In genomic region chr12:111006339-111006738, GRCm38 (mm10) we compare ENCODE assay signal across 13 mouse cellular contexts. TPM values are rescaled to one million over a fixed set of nuclear protein-coding genes. Genes with fewer than 3 reads are reported as not detected.
DNase-seq lines count a peak whose midpoint lies in the region; ATAC-seq lines count a peak whose summit lies in the region.
"Had no signal": no experiment of that assay in that cellular context is flagged by ENCODE, and none has a peak within 500 bp of the region (broad histone marks: within the 10 kb centered on the region; RNA-seq: fewer than 3 reads in every experiment).

No protein-coding gene starts in this region.

- peaks cover 66% of the 10 kb centered on the region for H3K4me1 ChIP-seq in liver, embryonic 12.5 days
- peaks cover 33% of the 10 kb centered on the region for H3K4me1 ChIP-seq in liver, embryonic 11.5 days (replicated peaks; ENCODE audit: control insufficient read depth, insufficient read depth, low read length)
- H3K4me1 ChIP-seq in embryonic facial prominence, embryonic 14.5 days (ENCODE audit: control insufficient read depth, insufficient read depth, low read length) = peaks cover 21% of the 10 kb centered on the region
- peaks cover 65% of the 10 kb centered on the region for H3K4me1 ChIP-seq in liver, embryonic 15.5 days (replicated peaks)

- H3K4me2 ChIP-seq in liver, embryonic 12.5 days = no peak overlapping the region
- H3K4me2 ChIP-seq in liver, embryonic 11.5 days = no peak overlapping the region
- no peak overlapping the region for H3K4me2 ChIP-seq in embryonic facial prominence, embryonic 14.5 days (ENCODE audit: low read depth, low read length)
- no peak overlapping the region for H3K4me2 ChIP-seq in liver, embryonic 15.5 days

- no peak for ATAC-seq in liver, embryonic 12.5 days
- no peak for ATAC-seq in liver, embryonic 11.5 days (replicated peaks; ENCODE audit: low FRiP score)
- ATAC-seq in embryonic facial prominence, embryonic 14.5 days (ENCODE audit: low read depth) = peak; percentile 41; the same call in 1 of the 2 replicates
- ATAC-seq in liver, embryonic 15.5 days (ENCODE audit: insufficient read depth) = no peak
- no peak for ATAC-seq in activated CD4-positive, CD25-positive, alpha-beta regulatory T cell, adult 4 months

- DNase-seq in heart, adult 11 months = peak; percentile 81
- no peak for DNase-seq in heart, postnatal 10 days
- no peak for DNase-seq in liver, embryonic 11.5 days (ENCODE audit: low spot score)
- DNase-seq in embryonic facial prominence, embryonic 14.5 days (ENCODE audit: low spot score) = no peak
- no peak for DNase-seq in urinary bladder, postnatal 36 days (ENCODE audit: low spot score in 2 of 2)
- DNase-seq: B cell, adult 2 months; cerebellum, postnatal 25 days; gastrocnemius, postnatal 14 days had no signal

- no peaks in the 10 kb centered on the region for H3K36me3 ChIP-seq in liver, embryonic 12.5 days
- no peaks in the 10 kb centered on the region for H3K36me3 ChIP-seq in liver, embryonic 11.5 days (ENCODE audit: control insufficient read depth, insufficient read depth, low read length)
- H3K36me3 ChIP-seq in embryonic facial prominence, embryonic 14.5 days (ENCODE audit: control insufficient read depth, insufficient read depth, low read length) = no peaks in the 10 kb centered on the region
- no peaks in the 10 kb centered on the region for H3K36me3 ChIP-seq in liver, embryonic 15.5 days (replicated peaks)

- no peaks in the 10 kb centered on the region for H3K27me3 ChIP-seq in liver, embryonic 12.5 days (replicated peaks)
- H3K27me3 ChIP-seq in liver, embryonic 11.5 days (replicated peaks; ENCODE audit: control insufficient read depth, insufficient read depth, low read length) = no peaks in the 10 kb centered on the region
- no peaks in the 10 kb centered on the region for H3K27me3 ChIP-seq in embryonic facial prominence, embryonic 14.5 days (replicated peaks; ENCODE audit: control insufficient read depth, insufficient read depth, low read length)
- no peaks in the 10 kb centered on the region for H3K27me3 ChIP-seq in liver, embryonic 15.5 days

- intact Hi-C loops in heart, postnatal 10 days (cut with DNase I) = no loop called here

- H3K4me3 ChIP-seq in liver, embryonic 12.5 days = no peak overlapping the region
- H3K4me3 ChIP-seq in liver, embryonic 11.5 days (ENCODE audit: low read depth, low read length) = no peak overlapping the region
- no peak overlapping the region for H3K4me3 ChIP-seq in embryonic facial prominence, embryonic 14.5 days (ENCODE audit: low read depth, low read length)
- no peak overlapping the region for H3K4me3 ChIP-seq in liver, embryonic 15.5 days (replicated peaks)
- H3K4me3 ChIP-seq: erythroblast, embryonic 14.5 days; layer of hippocampus, adult 2 months had no signal

- H3K9me3 ChIP-seq in liver, embryonic 12.5 days (replicated peaks) = no peaks in the 10 kb centered on the region
- no peaks in the 10 kb centered on the region for H3K9me3 ChIP-seq in liver, embryonic 11.5 days (ENCODE audit: control insufficient read depth, low read length)
- H3K9me3 ChIP-seq in embryonic facial prominence, embryonic 14.5 days (ENCODE audit: control insufficient read depth, low read length) = no peaks in the 10 kb centered on the region
- no peaks in the 10 kb centered on the region for H3K9me3 ChIP-seq in liver, embryonic 15.5 days (replicated peaks)

- peak overlapping the region; percentile 64; the same call in 1 of the 2 replicates for H3K27ac ChIP-seq in liver, embryonic 12.5 days
- no peak overlapping the region for H3K27ac ChIP-seq in liver, embryonic 11.5 days (ENCODE audit: low read depth, low read length)
- H3K27ac ChIP-seq in embryonic facial prominence, embryonic 14.5 days (replicated peaks; ENCODE audit: low read depth, low read length) = peak overlapping the region; percentile 58
- H3K27ac ChIP-seq in liver, embryonic 15.5 days (replicated peaks) = peak overlapping the region; percentile 19; the same call in 1 of the 2 replicates
- H3K27ac ChIP-seq: layer of hippocampus, adult 2 months had no signal

- 72% methylated on average over 5 of the region's 5 CpGs for WGBS in liver, embryonic 12.5 days (ENCODE audit: insufficient replicate concordance)
- 73% methylated on average over 5 of the region's 5 CpGs for WGBS in liver, embryonic 11.5 days
- 53% methylated on average over 3 of the region's 5 CpGs for WGBS in embryonic facial prominence, embryonic 14.5 days
- 82% methylated on average over 5 of the region's 5 CpGs for WGBS in liver, embryonic 15.5 days (ENCODE audit: insufficient replicate concordance)

- no peak overlapping the region for H3K9ac ChIP-seq in liver, embryonic 12.5 days
- no peak overlapping the region for H3K9ac ChIP-seq in liver, embryonic 11.5 days (ENCODE audit: low read depth, low read length)
- no peak overlapping the region for H3K9ac ChIP-seq in embryonic facial prominence, embryonic 14.5 days (ENCODE audit: low read depth, low read length)
- H3K9ac ChIP-seq in liver, embryonic 15.5 days = no peak overlapping the region

RNA-seq across cellular contexts. Expression of gene Ankrd9, which starts 27.5 kb away (rescaled TPM):
- total RNA-seq in heart, postnatal 10 days (2021) = 10 to 100 TPM; 35.4 to 70.2 TPM
- 62.2 TPM in 2 replicates for polyA plus RNA-seq in liver, embryonic 12.5 days (2016; fragmentation: Nextera tagmentation; extraction: Ambion mirVana)
- polyA plus RNA-seq in liver, embryonic 11.5 days (2014; fragmentation: Nextera tagmentation; extraction: Ambion mirVana) = 32.9 and 33.3 TPM in 2 replicates
- 11.1 and 13.2 TPM in 2 replicates for polyA plus RNA-seq in embryonic facial prominence, embryonic 14.5 days (2014; fragmentation: Nextera tagmentation; extraction: Ambion mirVana)
- polyA plus RNA-seq in liver, embryonic 15.5 days (2015; fragmentation: Nextera tagmentation; extraction: Ambion mirVana) = 63.5 and 68.6 TPM in 2 replicates
- 1 to 10 TPM in 1 of 2 experiments, under 1 TPM in 1; 0.74 to 1.2 TPM for polyA plus RNA-seq in activated CD4-positive, CD25-positive, alpha-beta regulatory T cell, adult 4 months (2017; shearing (Covaris generic))

RNA-seq across cellular contexts. Expression of gene Rcor1, which starts 32.8 kb away (rescaled TPM):
- 10 to 100 TPM; 25.3 to 27.9 TPM for total RNA-seq in heart, postnatal 10 days (2021)
- polyA plus RNA-seq in liver, embryonic 12.5 days (2016; fragmentation: Nextera tagmentation; extraction: Ambion mirVana) = 8.5 and 10.4 TPM in 2 replicates
- polyA plus RNA-seq in liver, embryonic 11.5 days (2014; fragmentation: Nextera tagmentation; extraction: Ambion mirVana) = 17.4 and 18.2 TPM in 2 replicates
- 16.8 and 18.0 TPM in 2 replicates for polyA plus RNA-seq in embryonic facial prominence, embryonic 14.5 days (2014; fragmentation: Nextera tagmentation; extraction: Ambion mirVana)
- 4.6 and 5.1 TPM in 2 replicates for polyA plus RNA-seq in liver, embryonic 15.5 days (2015; fragmentation: Nextera tagmentation; extraction: Ambion mirVana)
- 10 to 100 TPM; 14.7 to 15.9 TPM for polyA plus RNA-seq in activated CD4-positive, CD25-positive, alpha-beta regulatory T cell, adult 4 months (2017; shearing (Covaris generic))
